Mouse (Mus musculus) Patski (cell line): ENCODE measurements around the gene Ppox. TPM values are rescaled to one million over a fixed set of nuclear protein-coding genes. Genes with fewer than 3 reads are reported as not detected.
A peak's percentile ranks its signal among the peaks of the same experiment; 100 is the strongest.
"Not testable (repeated sequence)": the region's sequence is repeated elsewhere in the genome, so short reads cannot be mapped to it uniquely, and the experiment has no call there.

ENCODE experiments used
- ATAC-seq: fragments of 100-300 bp; one replicate; pipeline ENCODE4 v1.8.0; 2021
- CTCF ChIA-PET: fragments of 350-600 bp; sonication (Branson Sonifier 250); formaldehyde crosslinking; loops from one replicate; lab custom pipeline; 2022; ENCODE audit warnings: inconsistent platforms; lab: Charles Lee
- POLR2A ChIA-PET: fragments of 350-600 bp; sonication (Branson Sonifier 250); formaldehyde crosslinking; loops from one replicate; lab custom pipeline; 2022; ENCODE audit warnings: antibody characterized with exemption, inconsistent platforms; lab: Charles Lee
- DNase-seq: peaks from one replicate; pipeline ENCODE4 v3.0.0-alpha.2; 2011; ENCODE audit warnings: low read depth, low spot score
- H3K27me3 ChIP-seq: fragments of 371-371 bp; one replicate; pipeline ENCODE4 v1.5.1; 2021
- CTCF ChIP-seq: fragments of 100-300 bp; IDR thresholded peaks from one replicate; pipeline ENCODE4 v1.5.1; 2021
- in situ Hi-C: fragments of 300-500 bp; cut with MboI; formaldehyde crosslinking; loops from 3 replicates; pipeline ENCODE4 v1.11.1; 2018; ENCODE audit warnings: low pct_unique_long_range_greater_than_20kb, mixed read lengths
- polyA plus RNA-seq: library from polyadenylated mRNA; unstranded; gene quantifications from one replicate; pipeline ENCODE4 v1.2.3, GENCODE M21; 2021

The Ppox gene
- polyA plus RNA-seq, 1 experiment from 2014 or later, result 41.9 TPM

- DNase-seq (no peak), ATAC-seq (no peak)
- TF ChIP-seq CTCF, result no peak
- no peaks in the 10 kb centered on the region for H3K27me3 ChIP-seq
- in situ Hi-C loops, result no loop called here
- ChIA-PET CTCF (interaction anchor here (0.9 to 1.2 kb wide), 2 partner anchors 9 to 16 kb away, joined by 3 read pairs; no protein-coding TSS in a partner anchor), POLR2A (interaction anchor here (1.0 to 1.6 kb wide), 3 partner anchors 21 to 137 kb away, joined by 3 to 5 read pairs (median 4); partner anchors contain the start of gene B4galt3)
Observed at GRCm38 (mm10) chr1:171248386-171249226, 32.4 kb downstream of the Ppox start.

GRCm38 (mm10) chr1:171247916-171248315 lies 33.1 kb downstream of the Ppox start:
- in situ Hi-C loops, result no loop called here
- POLR2A ChIA-PET, result interaction anchor here (1.0 to 1.6 kb wide), 3 partner anchors 22 to 137 kb away, joined by 3 to 5 read pairs (median 4); partner anchors contain the start of gene B4galt3
- CTCF ChIA-PET, result interaction anchor here (0.9 to 1.3 kb wide), 3 partner anchors 10 to 15 kb away, joined by 3 read pairs; no protein-coding TSS in a partner anchor
- H3K27me3 ChIP-seq, result no peaks in the 10 kb centered on the region
- ATAC-seq (no peak), DNase-seq (no peak)
- no peak for TF ChIP-seq CTCF

- ChIA-PET CTCF (interaction anchor here (0.9 to 1.3 kb wide), 3 partner anchors 10 to 13 kb away, joined by 3 to 4 read pairs (median 3); no protein-coding TSS in a partner anchor), POLR2A (interaction anchor here (1.0 to 1.6 kb wide), 2 partner anchors 22 to 80 kb away, joined by 4 to 5 read pairs; partner anchors contain the start of gene B4galt3)
- in situ Hi-C loops, result no loop called here
- DNase-seq (no peak), ATAC-seq (no peak)
- no peaks in the 10 kb centered on the region for H3K27me3 ChIP-seq
- no peak for TF ChIP-seq CTCF
Observed at GRCm38 (mm10) chr1:171247453-171247841, 33.5 kb downstream of the Ppox start.

GRCm38 (mm10) chr1:171246709-171247452 lies 34.1 kb downstream of the Ppox start:
- TF ChIP-seq CTCF, result no peak
- POLR2A ChIA-PET, result interaction anchor here (1.6 kb wide), 1 partner anchor 23 kb away, joined by 5 read pairs; the partner anchor contains the start of gene B4galt3
- H3K27me3 ChIP-seq, result no peaks in the 10 kb centered on the region
- CTCF ChIA-PET, result interaction anchor here (1.1 to 1.3 kb wide), 3 partner anchors 10 to 35 kb away, joined by 3 to 4 read pairs (median 3); no protein-coding TSS in a partner anchor
- in situ Hi-C loops, result no loop called here
- ATAC-seq, result peak; percentile 78
- DNase-seq, result peak; percentile 88

GRCm38 (mm10) chr1:171245353-171245752 lies 35.6 kb downstream of the Ppox start:
- DNase-seq, result no peak
- no peaks in the 10 kb centered on the region for H3K27me3 ChIP-seq
- POLR2A ChIA-PET, result interaction anchor here (0.7 kb wide), 1 partner anchor 21 kb away, joined by 4 read pairs; no protein-coding TSS in a partner anchor
- no peak for ATAC-seq
- CTCF ChIA-PET, result interaction anchor here (1.9 to 2.6 kb wide), 2 partner anchors 12 to 132 kb away, joined by 6 to 7 read pairs; partner anchors contain the start of gene Cfap126
- in situ Hi-C loops, result no loop called here
- TF ChIP-seq CTCF, result no peak

- in situ Hi-C loops, ATAC-seq: not testable (repeated sequence)
- POLR2A ChIA-PET, result interaction anchor here (1.0 to 1.8 kb wide), 2 partner anchors 8 to 20 kb away, joined by 3 to 6 read pairs; partner anchors contain the start of gene Fcer1g
Observed at GRCm38 (mm10) chr1:171241952-171242351, 39.0 kb downstream of the Ppox start.

GRCm38 (mm10) chr1:171240911-171241310 lies 40.1 kb downstream of the Ppox start:
- no peaks in the 10 kb centered on the region for H3K27me3 ChIP-seq
- in situ Hi-C loops, result no loop called here
- ATAC-seq (no peak), DNase-seq (no peak)
- ChIA-PET POLR2A (no interaction called here), CTCF (interaction anchor here (1.1 to 1.2 kb wide), 2 partner anchors 122 to 129 kb away, joined by 3 to 4 read pairs; no protein-coding TSS in a partner anchor)
- TF ChIP-seq CTCF, result no peak

More at GRCm38 (mm10) chr1:171241952-171242351, 39.0 kb downstream of the Ppox start:
- H3K27me3 ChIP-seq, DNase-seq: not testable (repeated sequence)
- CTCF ChIA-PET, result interaction anchor here (1.7 kb wide), 1 partner anchor 20 kb away, joined by 4 read pairs; the partner anchor contains the start of gene Tomm40l

GRCm38 (mm10) chr1:171239992-171240744 lies 40.8 kb downstream of the Ppox start:
- in situ Hi-C loops, result no loop called here

GRCm38 (mm10) chr1:171238463-171238862 lies 42.5 kb downstream of the Ppox start:
- DNase-seq (no peak), ATAC-seq (no peak)
- peak; percentile 90 for TF ChIP-seq CTCF
- CTCF ChIA-PET, result interaction anchor here (0.7 to 2.0 kb wide), 5 partner anchors 9 to 18 kb away, joined by 3 to 5 read pairs (median 4); partner anchors contain the start of genes Apoa2 and Ndufs2
- in situ Hi-C loops, result no loop called here
- no peaks in the 10 kb centered on the region for H3K27me3 ChIP-seq
- POLR2A ChIA-PET, result interaction anchor here (1.0 kb wide), 1 partner anchor 17 kb away, joined by 3 read pairs; no protein-coding TSS in a partner anchor

More at GRCm38 (mm10) chr1:171239992-171240744, 40.8 kb downstream of the Ppox start:
- ATAC-seq, result no peak
- ChIA-PET CTCF (interaction anchor here (1.1 to 1.9 kb wide), 5 partner anchors 11 to 129 kb away, joined by 3 to 4 read pairs (median 4); partner anchors contain the start of genes Ndufs2 and Ppox), POLR2A (interaction anchor here (0.8 kb wide), 1 partner anchor 84 kb away, joined by 3 read pairs; no protein-coding TSS in a partner anchor)
- DNase-seq, result no peak
- no peak for TF ChIP-seq CTCF
- no peaks in the 10 kb centered on the region for H3K27me3 ChIP-seq
